Mouse (Mus musculus): Measurements from ENCODE around the gene Dact3. TPM values are rescaled to one million over a fixed set of nuclear protein-coding genes. Genes with fewer than 3 reads are reported as not detected.

The Dact3 gene
- polyA plus RNA-seq, 1 experiment: 169 TPM

DNA sequence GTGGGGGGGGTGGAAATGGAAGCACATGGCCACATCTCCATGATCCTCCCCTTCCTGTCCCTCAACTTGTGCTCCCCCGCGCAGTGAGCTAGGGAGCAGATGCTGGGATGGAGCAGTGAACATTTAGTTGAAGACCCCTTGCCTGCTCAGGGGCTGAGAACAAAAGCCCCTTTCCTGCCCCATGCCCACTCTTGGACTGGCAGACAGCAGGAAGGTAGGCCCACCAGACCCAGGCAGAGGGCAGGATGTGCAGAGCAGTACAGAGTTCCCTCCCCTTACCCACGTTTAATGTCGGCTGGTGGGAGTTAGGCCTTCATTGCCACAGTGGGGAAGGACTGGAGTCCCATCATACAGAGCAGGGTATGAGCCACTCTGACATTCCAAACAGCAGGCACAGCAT lies 34.0 kb upstream of the Dact3 start:
- TF ChIP-seq CTCF (IDR thresholded peaks at IDR 0.05; ENCODE audit: extremely low read depth, insufficient read depth, low read length): no peak
- no peak for TF ChIP-seq POLR2A (IDR thresholded peaks at IDR 0.05; ENCODE audit: extremely low read depth, insufficient read depth, low read length)
- Histone ChIP-seq H3K27ac (ENCODE audit: insufficient read depth, low read length) (no peak overlapping the region), H3K4me3 (ENCODE audit: insufficient read depth, low read length) (no peak overlapping the region), H3K4me1 (ENCODE audit: control insufficient read depth, insufficient read depth, low read length) (0 out of 2 replicates have a peak, but pooled peaks cover 2% of the 10 kb centered on the region)

DNA sequence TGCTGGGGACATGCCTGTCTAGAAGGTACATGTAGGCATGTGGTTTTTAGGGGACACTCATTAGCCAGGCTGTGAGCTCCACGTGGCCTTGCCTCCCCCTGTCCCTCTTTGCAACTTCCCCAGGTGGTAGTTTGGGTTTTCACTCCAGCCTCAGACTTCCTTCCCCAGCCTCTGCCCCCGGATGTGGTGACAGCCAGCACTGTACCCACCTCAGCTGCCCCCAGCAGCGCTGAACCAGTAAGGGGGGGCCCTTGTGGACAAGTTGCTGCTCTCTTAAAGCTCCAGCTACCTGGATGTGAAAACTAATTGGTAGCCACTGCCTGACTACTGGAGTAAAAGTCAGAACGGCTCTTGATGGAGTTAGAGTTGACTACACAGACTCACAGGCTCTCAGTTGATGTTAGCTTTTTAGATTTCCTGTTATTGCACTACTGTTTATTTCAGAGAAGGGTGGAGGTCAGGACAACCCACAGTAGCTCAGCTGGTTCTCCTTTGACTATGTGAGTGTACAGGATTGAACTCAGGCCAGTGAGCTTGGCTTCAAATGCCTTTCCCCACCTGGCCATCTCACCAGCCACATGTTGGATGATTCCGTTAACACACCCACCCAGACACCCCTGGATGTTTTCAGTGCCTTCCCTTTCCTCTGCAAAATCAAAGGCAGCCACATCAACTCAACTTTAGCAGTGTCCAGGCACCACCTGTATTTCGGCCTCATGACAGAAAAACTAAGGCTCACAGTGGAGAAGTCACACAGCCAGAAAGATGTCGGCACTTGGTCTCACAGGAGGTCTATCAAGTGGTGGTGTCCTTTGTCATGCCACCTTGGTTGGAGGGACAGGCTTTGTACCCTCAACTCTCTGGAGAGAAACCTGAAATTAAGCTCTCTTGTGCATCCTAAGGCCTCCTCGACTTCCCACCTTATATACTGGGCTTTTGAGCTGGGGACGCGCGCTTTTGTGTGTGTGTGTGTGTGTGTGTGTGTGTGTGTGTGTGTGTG lies 33.3 kb upstream of the Dact3 start:
- Histone ChIP-seq H3K27ac (ENCODE audit: insufficient read depth, low read length) (no peak overlapping the region), H3K4me1 (ENCODE audit: control insufficient read depth, insufficient read depth, low read length) (0 out of 2 replicates have a peak, but pooled peaks cover 2% of the 10 kb centered on the region), H3K4me3 (ENCODE audit: insufficient read depth, low read length) (peak overlapping the region; percentile 48; the same call in 1 of the 2 replicates)
- TF ChIP-seq POLR2A (IDR thresholded peaks at IDR 0.05; ENCODE audit: extremely low read depth, insufficient read depth, low read length): no peak
- TF ChIP-seq CTCF (IDR thresholded peaks at IDR 0.05; ENCODE audit: extremely low read depth, insufficient read depth, low read length): no peak

DNA sequence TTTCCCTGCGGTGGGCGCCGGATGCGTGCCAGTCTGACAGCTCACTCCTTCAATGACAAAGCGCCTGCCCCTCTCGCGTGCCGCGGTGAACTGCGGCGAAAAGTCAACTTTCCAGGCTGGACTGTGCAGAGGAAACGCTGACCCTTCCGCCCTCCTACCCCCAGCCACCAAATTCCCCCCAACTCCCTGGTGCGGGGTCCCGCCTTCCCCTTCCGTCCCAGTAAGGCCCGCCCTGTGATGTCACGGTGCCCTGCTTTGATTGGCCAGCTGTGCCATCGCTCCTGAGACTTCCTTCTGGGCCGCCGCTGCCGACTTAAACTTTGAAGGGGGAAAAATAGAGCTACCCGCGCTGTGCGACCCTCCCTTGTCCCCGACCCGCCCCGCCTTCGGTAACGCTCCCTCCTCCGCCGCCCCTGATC lies 32.5 kb upstream of the Dact3 start, which contains the start of gene Prkd2:
Gene Prkd2 (plus strand): TSS at position 258 of the 419 bp plus-strand sequence.
- H3K4me1 ChIP-seq (ENCODE audit: control insufficient read depth, insufficient read depth, low read length): 0 out of 2 replicates have a peak, but pooled peaks cover 2% of the 10 kb centered on the region
- peak within 1 kb of the TSS; percentile 48 for H3K4me3 ChIP-seq (ENCODE audit: insufficient read depth, low read length)
- peak; percentile 48; the same call in 1 of the 2 replicates for TF ChIP-seq POLR2A (IDR thresholded peaks at IDR 0.05; ENCODE audit: extremely low read depth, insufficient read depth, low read length)
- no peak for TF ChIP-seq CTCF (IDR thresholded peaks at IDR 0.05; ENCODE audit: extremely low read depth, insufficient read depth, low read length)
- peak within 1 kb of the TSS; percentile 87 for H3K27ac ChIP-seq (ENCODE audit: insufficient read depth, low read length)

DNA sequence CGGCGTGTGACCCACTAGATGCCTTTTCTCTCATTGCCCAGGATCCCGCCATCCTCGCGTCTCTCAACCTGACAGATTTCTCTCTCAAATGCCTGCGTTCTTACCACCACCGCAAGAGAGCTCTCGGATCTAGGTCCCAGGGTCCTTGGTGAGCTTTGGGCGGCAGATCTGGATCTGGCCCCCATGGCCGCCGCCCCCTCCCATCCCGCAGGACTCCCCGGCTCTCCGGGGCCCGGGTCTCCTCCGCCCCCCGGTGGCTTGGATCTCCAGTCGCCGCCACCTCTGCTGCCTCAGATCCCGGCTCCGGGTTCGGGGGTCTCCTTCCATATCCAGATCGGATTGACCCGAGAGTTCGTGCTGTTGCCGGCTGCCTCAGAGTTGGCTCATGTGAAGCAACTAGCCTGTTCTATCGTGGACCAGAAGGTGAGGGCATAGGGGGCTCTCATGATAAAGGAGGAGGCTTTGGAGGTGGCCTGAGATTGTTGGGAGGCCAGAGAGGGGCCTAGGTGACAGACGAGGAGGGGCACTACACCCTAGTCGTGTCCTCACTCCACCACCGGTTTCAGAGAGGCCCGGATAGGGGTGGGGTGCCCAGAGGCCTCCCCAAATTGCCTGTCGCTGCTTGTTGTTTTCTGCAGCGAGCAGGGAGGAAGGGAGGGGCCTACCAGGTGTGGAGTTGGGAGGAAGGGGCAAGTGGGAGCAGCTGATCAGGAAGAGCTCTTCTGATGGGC lies 31.5 kb upstream of the Dact3 start:
- Histone ChIP-seq H3K27ac (ENCODE audit: insufficient read depth, low read length) (peak overlapping the region; percentile 87), H3K4me3 (ENCODE audit: insufficient read depth, low read length) (peak overlapping the region; percentile 48), H3K4me1 (ENCODE audit: control insufficient read depth, insufficient read depth, low read length) (0 out of 2 replicates have a peak, but pooled peaks cover 2% of the 10 kb centered on the region)
- TF ChIP-seq CTCF (IDR thresholded peaks at IDR 0.05; ENCODE audit: extremely low read depth, insufficient read depth, low read length): no peak
- TF ChIP-seq POLR2A (IDR thresholded peaks at IDR 0.05; ENCODE audit: extremely low read depth, insufficient read depth, low read length): no peak

DNA sequence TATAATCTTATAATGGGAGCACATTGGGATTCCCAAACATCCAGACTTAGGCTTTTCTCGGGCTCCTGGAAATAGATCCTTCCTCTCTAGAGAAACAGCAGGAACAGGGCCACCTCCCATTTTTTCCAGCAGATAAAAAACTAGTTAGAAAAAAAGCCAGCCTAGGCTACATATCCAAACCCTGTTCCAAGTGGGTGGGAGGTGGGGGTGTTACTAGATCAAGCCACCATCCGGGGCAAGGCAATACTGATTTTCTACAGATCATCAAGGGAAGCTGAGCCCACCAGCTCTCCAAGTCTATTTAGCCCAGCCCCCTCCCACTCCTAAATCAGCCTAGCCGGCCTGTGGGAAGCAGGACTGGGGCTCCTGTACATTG lies 30.4 kb upstream of the Dact3 start:
- TF ChIP-seq POLR2A (IDR thresholded peaks at IDR 0.05; ENCODE audit: extremely low read depth, insufficient read depth, low read length): no peak
- TF ChIP-seq CTCF (IDR thresholded peaks at IDR 0.05; ENCODE audit: extremely low read depth, insufficient read depth, low read length): no peak
- H3K4me1 ChIP-seq (ENCODE audit: control insufficient read depth, insufficient read depth, low read length): 0 out of 2 replicates have a peak, but pooled peaks cover 2% of the 10 kb centered on the region
- peak overlapping the region; percentile 4 for H3K27ac ChIP-seq (ENCODE audit: insufficient read depth, low read length)
- H3K4me3 ChIP-seq (ENCODE audit: insufficient read depth, low read length): 0 out of 2 replicates have a peak overlapping the region, but pooled peaks have one; percentile 19

DNA sequence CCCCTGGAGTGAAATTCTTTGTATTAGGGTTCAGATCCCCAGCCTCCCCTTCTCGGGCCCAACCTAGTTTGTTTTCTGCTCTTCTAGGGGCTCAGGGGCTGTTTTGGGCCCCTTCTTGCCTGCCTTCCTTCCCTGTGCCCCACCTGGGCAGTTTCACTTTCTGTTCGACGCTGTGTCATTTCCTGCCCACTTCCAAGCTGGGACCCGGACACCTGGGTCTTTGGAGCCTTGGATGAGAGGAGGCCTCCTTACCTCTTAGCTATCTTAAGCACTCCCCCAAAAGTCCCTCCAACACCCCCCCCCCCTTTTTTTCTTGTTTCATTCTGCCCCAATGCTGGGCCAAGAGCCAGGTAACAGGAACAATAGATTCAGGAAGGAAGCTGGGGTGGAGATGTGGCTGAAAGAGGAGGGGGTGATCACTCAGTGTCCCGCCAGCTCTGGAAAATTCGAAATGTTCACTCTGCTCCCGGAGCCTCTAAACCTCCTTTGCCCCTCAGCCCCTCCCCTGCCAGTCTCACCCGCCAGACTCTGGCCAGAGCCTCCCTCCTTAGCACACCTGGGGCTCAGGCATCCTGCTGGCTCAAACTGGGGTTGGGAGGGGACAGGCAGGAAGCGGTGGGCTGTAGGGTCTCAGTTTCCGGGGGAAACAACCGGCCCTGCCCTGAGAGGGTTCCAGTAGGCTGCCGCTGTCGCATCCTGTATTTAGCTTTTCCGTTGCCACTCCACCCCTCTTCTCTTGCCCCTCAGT lies 29.9 kb upstream of the Dact3 start:
- H3K4me1 ChIP-seq (ENCODE audit: control insufficient read depth, insufficient read depth, low read length): 0 out of 2 replicates have a peak, but pooled peaks cover 2% of the 10 kb centered on the region
- peak overlapping the region; percentile 4 for H3K27ac ChIP-seq (ENCODE audit: insufficient read depth, low read length)
- peak overlapping the region; percentile 19; the same call in 1 of the 2 replicates for H3K4me3 ChIP-seq (ENCODE audit: insufficient read depth, low read length)
- TF ChIP-seq POLR2A (IDR thresholded peaks at IDR 0.05; ENCODE audit: extremely low read depth, insufficient read depth, low read length) (no peak), CTCF (IDR thresholded peaks at IDR 0.05; ENCODE audit: extremely low read depth, insufficient read depth, low read length) (no peak)

DNA sequence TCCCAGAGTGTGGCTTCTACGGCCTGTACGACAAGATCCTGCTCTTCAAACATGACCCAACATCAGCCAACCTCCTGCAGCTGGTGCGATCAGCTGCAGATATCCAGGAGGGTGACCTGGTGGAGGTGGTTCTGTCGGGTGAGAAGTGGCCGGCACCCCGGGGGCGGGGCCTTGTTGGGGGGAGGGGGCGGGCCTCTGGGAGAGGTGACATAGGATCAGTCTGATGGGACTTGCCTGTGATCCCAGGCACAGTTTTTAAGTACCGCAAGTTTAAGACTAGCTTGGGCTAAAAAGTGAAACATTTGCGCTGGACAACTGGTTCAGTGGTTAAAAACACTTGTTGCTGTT lies 29.3 kb upstream of the Dact3 start:
- Histone ChIP-seq H3K4me3 (ENCODE audit: insufficient read depth, low read length) (no peak overlapping the region), H3K27ac (ENCODE audit: insufficient read depth, low read length) (no peak overlapping the region), H3K4me1 (ENCODE audit: control insufficient read depth, insufficient read depth, low read length) (0 out of 2 replicates have a peak, but pooled peaks cover 2% of the 10 kb centered on the region)
- no peak for TF ChIP-seq POLR2A (IDR thresholded peaks at IDR 0.05; ENCODE audit: extremely low read depth, insufficient read depth, low read length)
- no peak for TF ChIP-seq CTCF (IDR thresholded peaks at IDR 0.05; ENCODE audit: extremely low read depth, insufficient read depth, low read length)

DNA sequence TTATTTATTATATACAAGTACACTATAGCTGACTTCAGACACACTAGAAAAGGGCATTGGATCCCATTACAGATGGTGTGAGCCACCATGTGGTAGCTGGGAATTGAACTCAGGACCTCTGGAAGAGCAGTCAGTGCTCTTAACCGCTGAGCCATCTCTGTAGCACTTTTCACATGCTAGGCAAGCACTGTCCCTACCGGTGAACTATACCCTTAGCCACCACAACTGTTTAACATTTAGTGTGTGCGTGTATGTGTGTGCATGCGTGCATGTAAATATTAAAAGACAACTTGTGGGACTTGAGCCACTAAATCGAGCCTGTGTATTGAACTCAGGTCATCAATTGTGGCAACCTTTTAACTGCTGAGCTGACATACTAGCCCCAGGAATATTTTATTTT lies 28.3 kb upstream of the Dact3 start:
- Histone ChIP-seq H3K4me1 (ENCODE audit: control insufficient read depth, insufficient read depth, low read length) (0 out of 2 replicates have a peak, but pooled peaks cover 2% of the 10 kb centered on the region), H3K4me3 (ENCODE audit: insufficient read depth, low read length) (no peak overlapping the region), H3K27ac (ENCODE audit: insufficient read depth, low read length) (no peak overlapping the region)
- TF ChIP-seq CTCF (IDR thresholded peaks at IDR 0.05; ENCODE audit: extremely low read depth, insufficient read depth, low read length): no peak
- no peak for TF ChIP-seq POLR2A (IDR thresholded peaks at IDR 0.05; ENCODE audit: extremely low read depth, insufficient read depth, low read length)

DNA sequence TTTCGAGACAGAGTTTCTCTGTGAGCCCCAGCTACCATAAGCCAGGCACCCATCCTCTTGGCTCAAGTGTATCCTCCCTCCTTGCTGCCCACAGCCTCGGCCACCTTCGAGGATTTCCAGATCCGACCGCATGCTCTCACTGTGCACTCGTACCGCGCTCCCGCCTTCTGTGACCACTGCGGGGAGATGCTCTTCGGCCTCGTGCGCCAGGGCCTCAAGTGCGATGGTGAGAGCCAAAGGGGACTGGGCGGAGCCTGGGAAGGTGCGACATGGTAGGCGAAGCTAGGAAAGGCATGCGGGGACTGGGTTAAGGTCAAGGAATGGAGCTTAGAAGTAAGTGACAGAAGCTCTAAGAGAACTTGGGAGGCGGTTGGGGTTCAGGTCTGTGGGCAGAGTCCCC lies 27.6 kb upstream of the Dact3 start:
- no peak overlapping the region for H3K27ac ChIP-seq (ENCODE audit: insufficient read depth, low read length)
- no peak overlapping the region for H3K4me3 ChIP-seq (ENCODE audit: insufficient read depth, low read length)
- no peaks in the 10 kb centered on the region for H3K4me1 ChIP-seq (ENCODE audit: control insufficient read depth, insufficient read depth, low read length)
- no peak for TF ChIP-seq CTCF (IDR thresholded peaks at IDR 0.05; ENCODE audit: extremely low read depth, insufficient read depth, low read length)
- TF ChIP-seq POLR2A (IDR thresholded peaks at IDR 0.05; ENCODE audit: extremely low read depth, insufficient read depth, low read length): no peak
